In the genomic region with DNA sequence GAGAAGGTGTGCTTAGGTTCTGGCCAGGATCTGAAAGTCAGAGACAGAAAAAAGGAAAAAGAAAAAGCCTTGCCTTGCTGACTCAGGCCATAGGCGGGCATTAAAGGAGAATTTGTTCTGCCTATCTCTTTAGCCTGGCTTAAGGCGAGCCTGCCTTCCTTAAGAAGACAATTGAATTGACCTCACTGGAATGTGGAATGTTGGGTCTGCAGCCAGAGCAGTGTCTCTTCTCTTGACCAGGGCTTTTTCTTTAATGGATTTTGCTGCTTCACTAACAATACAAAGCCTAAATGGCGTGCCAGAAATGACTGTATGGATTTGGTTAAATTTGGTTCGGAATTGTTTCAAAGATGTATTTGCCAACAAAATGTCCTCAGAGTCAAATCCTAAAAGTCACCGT, we compare ENCODE assay signal across 12 mouse cellular contexts. TPM values are rescaled to one million over a fixed set of nuclear protein-coding genes. Genes with fewer than 3 reads are reported as not detected.
DNase-seq lines count a peak whose midpoint lies in the region; ATAC-seq and TF ChIP-seq lines count a peak whose summit lies in the region.
"Had no signal": no experiment of that assay in that cellular context is flagged by ENCODE, and none has a peak within 500 bp of the region (broad histone marks: within the 10 kb centered on the region; RNA-seq: fewer than 3 reads in every experiment).

No protein-coding gene starts in this region.

- in situ Hi-C loops in ES-E14 (cut with MboI; ENCODE audit: low sequenced_read_pairs in 2 of 2, unreplicated experiment in 2 of 2): no loop called here

- H3K9me3 ChIP-seq in kidney, postnatal 0 days (replicated peaks; ENCODE audit: low read length): no peaks in the 10 kb centered on the region
- H3K9me3 ChIP-seq in ES-E14 (ENCODE audit: control insufficient read depth, insufficient read depth, low read depth, low read length): no peaks in the 10 kb centered on the region
- H3K9me3 ChIP-seq in lung, postnatal 0 days (ENCODE audit: low read length): no peaks in the 10 kb centered on the region
- H3K9me3 ChIP-seq: embryonic facial prominence, embryonic 12.5 days had no signal

- peaks cover 18% of the 10 kb centered on the region for H3K4me1 ChIP-seq in kidney, postnatal 0 days (replicated peaks; ENCODE audit: insufficient read depth, low read length)
- peaks cover 16 to 17% of the 10 kb centered on the region in 2 experiments for H3K4me1 ChIP-seq in ES-E14 (ENCODE audit: control insufficient read depth in 2 of 2, insufficient read depth in 2 of 2, low read length in 2 of 2, poor library complexity in 1 of 2)
- peaks cover 9% of the 10 kb centered on the region; the same call in 1 of the 2 replicates for H3K4me1 ChIP-seq in lung, postnatal 0 days (ENCODE audit: insufficient read depth, low read depth, low read length)

- H3K36me3 ChIP-seq in kidney, postnatal 0 days (ENCODE audit: insufficient read depth, low read length): no peaks in the 10 kb centered on the region
- H3K36me3 ChIP-seq in ES-E14 (ENCODE audit: control insufficient read depth, insufficient read depth, low read length, poor library complexity, severe bottlenecking): no peaks in the 10 kb centered on the region
- H3K36me3 ChIP-seq in lung, postnatal 0 days (ENCODE audit: insufficient read depth, low read length): no peaks in the 10 kb centered on the region
- H3K36me3 ChIP-seq: embryonic facial prominence, embryonic 12.5 days had no signal

- no peak overlapping the region for H3K4me2 ChIP-seq in kidney, postnatal 0 days (ENCODE audit: low read length)
- H3K4me2 ChIP-seq in lung, postnatal 0 days (replicated peaks; ENCODE audit: low read depth, low read length): no peak overlapping the region
- H3K4me2 ChIP-seq: embryonic facial prominence, embryonic 12.5 days had no signal

- peak; percentile 47 for DNase-seq in kidney, postnatal 0 days (ENCODE audit: low spot score)
- no peak for DNase-seq in kidney, adult 8-10 months
- DNase-seq in ES-E14 (ENCODE audit: low read depth, low spot score) (no peak), ZHBTc4 (ENCODE audit: low read depth, low spot score) (peak; percentile 69)
- DNase-seq in lung, postnatal 0 days (ENCODE audit: low spot score): peak; percentile 26
- DNase-seq in urinary bladder, postnatal 10 days (ENCODE audit: low spot score): no peak
- DNase-seq in cerebellum, postnatal 4 days (ENCODE audit: low spot score in 2 of 2): no peak
- DNase-seq: adrenal gland, postnatal 25 days; cerebellum, adult 11 months; liver, postnatal 0 days; right cerebral cortex, postnatal 14 days had no signal

- no peaks in the 10 kb centered on the region for H3K27me3 ChIP-seq in kidney, postnatal 0 days (ENCODE audit: insufficient read depth, low read length)
- no peaks in the 10 kb centered on the region for H3K27me3 ChIP-seq in lung, postnatal 0 days (replicated peaks; ENCODE audit: insufficient read depth, low read length)
- H3K27me3 ChIP-seq: embryonic facial prominence, embryonic 12.5 days had no signal

- ATAC-seq in kidney, postnatal 0 days (replicated peaks; ENCODE audit: low FRiP score, low read depth): no peak
- ATAC-seq in lung, postnatal 0 days: no peak

- TF ChIP-seq EP300 in lung, postnatal 0 days (IDR thresholded peaks at IDR 0.05): no peak

- no peak overlapping the region for H3K4me3 ChIP-seq in kidney, postnatal 0 days (replicated peaks; ENCODE audit: low read depth, low read length)
- peak overlapping the region in 1 of 2 experiments; percentile 36; a peak in 2 of 4 replicates for H3K4me3 ChIP-seq in ES-E14 (ENCODE audit: insufficient read depth in 1 of 2, low read depth in 1 of 2, low read length in 2 of 2, poor library complexity in 1 of 2, severe bottlenecking in 1 of 2)
- no peak overlapping the region for H3K4me3 ChIP-seq in lung, postnatal 0 days (ENCODE audit: low read depth, low read length)
- H3K4me3 ChIP-seq: embryonic facial prominence, embryonic 12.5 days had no signal

- TF ChIP-seq CTCF in kidney, postnatal 0 days (IDR thresholded peaks at IDR 0.05; ENCODE audit: low read depth): no peak
- no peak for TF ChIP-seq CTCF in lung, postnatal 0 days (IDR thresholded peaks at IDR 0.05)

- 28% methylated on average over 5 of the region's 5 CpGs for WGBS in kidney, postnatal 0 days
- 24% methylated on average over 5 of the region's 5 CpGs for WGBS in lung, postnatal 0 days

- H3K27ac ChIP-seq in kidney, postnatal 0 days: peak overlapping the region; percentile 58; the same call in 1 of the 2 replicates
- peak overlapping the region; percentile 82 for H3K27ac ChIP-seq in ES-E14 (ENCODE audit: insufficient read depth, low read depth, low read length, poor library complexity, severe bottlenecking)
- peak overlapping the region; percentile 28 for H3K27ac ChIP-seq in lung, postnatal 0 days (ENCODE audit: low read length)
- H3K27ac ChIP-seq: embryonic facial prominence, embryonic 12.5 days had no signal

- no peak overlapping the region for H3K9ac ChIP-seq in kidney, postnatal 0 days (ENCODE audit: low read depth, low read length)
- peak overlapping the region; percentile 41; the same call in 1 of the 2 replicates for H3K9ac ChIP-seq in ES-E14 (ENCODE audit: insufficient read depth, low read depth, low read length, poor library complexity, severe bottlenecking)
- H3K9ac ChIP-seq in lung, postnatal 0 days (replicated peaks; ENCODE audit: low read depth): no peak overlapping the region
- H3K9ac ChIP-seq: embryonic facial prominence, embryonic 12.5 days; liver, postnatal 0 days had no signal

TF ChIP-seq in ES-E14, 5 proteins besides CTCF, POLR2A, EP300 and RAD21:
- TF ChIP-seq CHD2 (IDR thresholded peaks at IDR 0.05; ENCODE audit: low read depth, low read length) (no peak), ZNF384 (IDR thresholded peaks at IDR 0.05; ENCODE audit: low read depth, low read length) (no peak), MAFK (IDR thresholded peaks at IDR 0.05; ENCODE audit: insufficient read depth, low read depth, low read length) (no peak), HCFC1 (IDR thresholded peaks at IDR 0.05; ENCODE audit: borderline replicate concordance, insufficient read depth, low read length) (no peak), ZC3H11A (IDR thresholded peaks at IDR 0.05; ENCODE audit: borderline replicate concordance, low read depth, low read length) (no peak)

RNA-seq across cellular contexts. Expression of gene Csrp2, which starts 40.9 kb away (rescaled TPM):
- 206 and 218 TPM in 2 replicates for polyA plus RNA-seq in kidney, postnatal 0 days (2015; fragmentation: Nextera tagmentation; extraction: Ambion mirVana)
- total RNA-seq in ES-E14 (2012; rRNA removed): 252 and 292 TPM in 2 replicates
- 124 and 131 TPM in 2 replicates for polyA plus RNA-seq in lung, postnatal 0 days (2015; fragmentation: Nextera tagmentation; extraction: Ambion mirVana)

Comparison
In these comparisons a context has a peak if more than half of its experiments do, and no peak if none do; other contexts are left out.
1. DNase-seq: peak in kidney, postnatal 0 days (single experiment), ZHBTc4 (single experiment) and lung, postnatal 0 days (single experiment); none in kidney, adult 8-10 months (0 of 2), ES-E14 (single experiment), urinary bladder, postnatal 10 days (single experiment) and cerebellum, postnatal 4 days (0 of 2).
2. H3K27ac ChIP-seq: peak in every context shown above with its lines; median percentile 82 in ES-E14; 58 in kidney, postnatal 0 days; 28 in lung, postnatal 0 days.